Mouse (Mus musculus): ENCODE data around the gene Ifi205.
"Not testable (repeated sequence)": the region's sequence is repeated elsewhere in the genome, so short reads cannot be mapped to it uniquely, and the experiment has no call there.

Gene Ifi205

GRCm38 (mm10) chr1:174031698-174032097, at the start of gene Ifi205:
Gene Ifi205, minus strand, starts transcription at chr1:174031810.
- no peak for DNase-seq

GRCm38 (mm10) chr1:174066305-174066704, 34.7 kb upstream of the Ifi205 start, which contains the start of gene Olfr430:
Gene Olfr430, plus strand, starts transcription at chr1:174066605.
- no peak for DNase-seq

GRCm38 (mm10) chr1:174055248-174055647, 23.6 kb upstream of the Ifi205 start:
- no peak for DNase-seq

- DNase-seq = no peak
Observed at GRCm38 (mm10) chr1:174052981-174053380, 21.4 kb upstream of the Ifi205 start.

GRCm38 (mm10) chr1:174051931-174052536, 20.4 kb upstream of the Ifi205 start:
- no peak for DNase-seq

GRCm38 (mm10) chr1:174051515-174051914, 19.9 kb upstream of the Ifi205 start:
- DNase-seq = no peak

- no peak for DNase-seq
Observed at GRCm38 (mm10) chr1:174050532-174050931, 18.9 kb upstream of the Ifi205 start.

GRCm38 (mm10) chr1:174049357-174049756, 17.7 kb upstream of the Ifi205 start:
- not testable (repeated sequence) for DNase-seq

GRCm38 (mm10) chr1:174048893-174049292, 17.3 kb upstream of the Ifi205 start, which contains the start of gene Olfr432:
Gene Olfr432, plus strand, starts transcription at chr1:174049205.
- no peak for DNase-seq

GRCm38 (mm10) chr1:174048227-174048626, 16.6 kb upstream of the Ifi205 start:
- DNase-seq = not testable (repeated sequence)

GRCm38 (mm10) chr1:174044431-174044830, 12.8 kb upstream of the Ifi205 start:
- DNase-seq = no peak

- not testable (repeated sequence) for DNase-seq
Observed at GRCm38 (mm10) chr1:174042091-174042884, 10.7 kb upstream of the Ifi205 start.

- DNase-seq = no peak
Observed at GRCm38 (mm10) chr1:174040523-174041177, 9.0 kb upstream of the Ifi205 start, which contains the start of gene Olfr433. Gene Olfr433, plus strand, starts transcription at chr1:174040705.

GRCm38 (mm10) chr1:174038480-174038879, 6.9 kb upstream of the Ifi205 start:
- no peak for DNase-seq

- no peak for DNase-seq
Observed at GRCm38 (mm10) chr1:174035841-174036240, 4.2 kb upstream of the Ifi205 start.

GRCm38 (mm10) chr1:174007050-174007449, 24.6 kb downstream of the Ifi205 start:
- DNase-seq = not testable (repeated sequence)

GRCm38 (mm10) chr1:174004352-174005109, 27.1 kb downstream of the Ifi205 start:
- not testable (repeated sequence) for DNase-seq

GRCm38 (mm10) chr1:173995003-173995402, 36.6 kb downstream of the Ifi205 start:
- DNase-seq = no peak

GRCm38 (mm10) chr1:173982694-173983305, 48.8 kb downstream of the Ifi205 start, which contains the start of gene Ifi202b:
Gene Ifi202b, minus strand, starts transcription at chr1:173982744.
- DNase-seq = not testable (repeated sequence)

- not testable (repeated sequence) for DNase-seq
Observed at GRCm38 (mm10) chr1:173981038-173981437, 50.6 kb downstream of the Ifi205 start.

- DNase-seq = no peak
Observed at GRCm38 (mm10) chr1:173977622-173978021, 54.0 kb downstream of the Ifi205 start.

- no peak for DNase-seq
Observed at GRCm38 (mm10) chr1:173973111-173973510, 58.5 kb downstream of the Ifi205 start.

All from thymus, postnatal 36 days (tissue).